Mouse (Mus musculus): ENCODE measurements around the gene Picalm.

DNA sequence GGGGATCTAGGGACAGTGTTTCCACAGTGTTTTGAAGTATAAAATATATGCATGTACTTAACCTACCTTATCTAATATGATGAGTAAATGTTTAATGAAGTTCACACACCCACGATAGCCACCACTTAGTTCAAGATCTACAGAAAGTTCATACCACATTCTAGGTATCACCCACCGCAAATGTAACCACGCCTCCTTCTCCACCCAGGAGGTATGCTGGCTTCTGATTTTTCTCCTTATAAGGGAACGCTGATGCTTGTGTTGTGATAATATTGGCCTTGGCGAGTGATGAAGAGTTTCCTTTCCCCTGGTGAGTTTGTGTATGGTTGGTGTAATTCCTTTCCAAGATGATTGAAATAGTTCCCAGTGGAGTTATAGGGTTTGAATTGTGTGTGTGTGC lies 88.1 kb downstream of the Picalm start:
- TF ChIP-seq POLR2A (IDR thresholded peaks at IDR 0.05; ENCODE audit: borderline replicate concordance, control insufficient read depth, low read depth, low read length) (no peak), CTCF (IDR thresholded peaks at IDR 0.05; ENCODE audit: control insufficient read depth, insufficient read depth, low read length) (no peak)

Measured in bone marrow, adult 2 months (tissue).